Mouse (Mus musculus) C2C12 (cell line): Measurements from ENCODE around the gene Hoxd11. TPM values are rescaled to one million over a fixed set of nuclear protein-coding genes. Genes with fewer than 3 reads are reported as not detected.
A peak's percentile ranks its signal among the peaks of the same experiment; 100 is the strongest.

Source experiments
- H3K27me3 ChIP-seq: one replicate; pipeline ENCODE4 v1.6.1; 2011; ENCODE audit not compliant: control insufficient read depth, insufficient read depth, insufficient read length
- H3K36me3 ChIP-seq: one replicate; pipeline ENCODE4 v1.6.1; 2011; ENCODE audit not compliant: control insufficient read depth, insufficient read depth
- H3K4me3 ChIP-seq: one replicate; pipeline ENCODE4 v1.5.1; 2011; ENCODE audit warnings: mild to moderate bottlenecking, control low read depth; ENCODE audit not compliant: poor library complexity, insufficient read depth, severe bottlenecking
- H3K79me2 ChIP-seq: one replicate; pipeline ENCODE4 v1.6.1; 2011; ENCODE audit not compliant: control insufficient read depth, insufficient read depth
- H3K79me3 ChIP-seq: one replicate; pipeline ENCODE4 v1.6.1; 2011; ENCODE audit warnings: low read depth, control low read depth
- H3ac ChIP-seq: one replicate; pipeline ENCODE3; 2011; ENCODE audit warnings: low read depth; ENCODE audit not compliant: control insufficient read depth, insufficient read length
- CEBPB ChIP-seq: IDR thresholded peaks from one replicate; pipeline ENCODE4 v1.6.1; 2011; ENCODE audit warnings: low read depth, mild to moderate bottlenecking, control low read depth, moderate library complexity
- CTCF ChIP-seq: IDR thresholded peaks from one replicate; pipeline ENCODE4 v1.5.1; 2011; ENCODE audit not compliant: control insufficient read depth, insufficient read depth, insufficient read length
- FOSL1 ChIP-seq: IDR thresholded peaks from one replicate; pipeline ENCODE4 v1.8.0; 2011; ENCODE audit warnings: mild to moderate bottlenecking, low read length; ENCODE audit not compliant: poor library complexity, insufficient read depth, severe bottlenecking
- MAX ChIP-seq: IDR thresholded peaks from one replicate; pipeline ENCODE4 v1.6.1; 2011; ENCODE audit warnings: mild to moderate bottlenecking, control low read depth
- MYOD1 ChIP-seq: IDR thresholded peaks from one replicate; pipeline ENCODE4 v1.6.1; 2011; ENCODE audit warnings: low read depth; ENCODE audit not compliant: control insufficient read depth, insufficient read length
- MYOG ChIP-seq: IDR thresholded peaks from one replicate; pipeline ENCODE4 v1.6.1; 2011; ENCODE audit not compliant: control insufficient read depth, insufficient read length; ENCODE audit errors: extremely low read depth
- USF1 ChIP-seq: IDR thresholded peaks from one replicate; pipeline ENCODE4 v1.6.1; 2011; ENCODE audit warnings: low read depth, mild to moderate bottlenecking, control low read depth, moderate library complexity
- polyA plus RNA-seq: library from polyadenylated mRNA; unstranded; fragments of >200 nt; fragmentation: generic; extraction: Trizol; gene quantifications from one replicate; pipeline ENCODE4 v1.2.1, GENCODE M21; 2012; ENCODE audit warnings: missing spikeins

Hoxd11 gene
- polyA plus RNA-seq, 1 experiment = not detected

- Histone ChIP-seq H3K4me3 (no peak overlapping the region), H3K27me3 (peaks cover 38% of the 10 kb centered on the region)
Measured at GRCm38 (mm10) chr2:74714156-74714789, 34.9 kb downstream of the Hoxd11 start.

GRCm38 (mm10) chr2:74714881-74715280, 35.5 kb downstream of the Hoxd11 start:
- Histone ChIP-seq H3ac (no peak overlapping the region), H3K4me3 (no peak overlapping the region), H3K27me3 (peaks cover 36% of the 10 kb centered on the region), H3K79me3 (no peaks in the 10 kb centered on the region), H3K36me3 (no peaks in the 10 kb centered on the region), H3K79me2 (no peaks in the 10 kb centered on the region)
- TF ChIP-seq USF1 (no peak), FOSL1 (no peak), MYOG (no peak), MAX (no peak), MYOD1 (no peak), CEBPB (no peak), CTCF (no peak)

More at GRCm38 (mm10) chr2:74714156-74714789, 34.9 kb downstream of the Hoxd11 start:
- Histone ChIP-seq H3ac (no peak overlapping the region), H3K79me3 (no peaks in the 10 kb centered on the region), H3K79me2 (no peaks in the 10 kb centered on the region), H3K36me3 (no peaks in the 10 kb centered on the region)
- no peak for TF ChIP-seq CEBPB
- no peak for TF ChIP-seq MAX
- TF ChIP-seq MYOD1 = no peak
- no peak for TF ChIP-seq USF1
- no peak for TF ChIP-seq MYOG
- no peak for TF ChIP-seq CTCF
- TF ChIP-seq FOSL1 = no peak

- H3K27me3 ChIP-seq = peaks cover 36% of the 10 kb centered on the region
- H3K79me2 ChIP-seq = no peaks in the 10 kb centered on the region
- TF ChIP-seq CTCF (peak; percentile 76), MYOD1 (no peak)
- H3K4me3 ChIP-seq = no peak overlapping the region
- H3ac ChIP-seq = no peak overlapping the region
- H3K36me3 ChIP-seq = no peaks in the 10 kb centered on the region
- H3K79me3 ChIP-seq = no peaks in the 10 kb centered on the region
Measured at GRCm38 (mm10) chr2:74715504-74716241, 36.3 kb downstream of the Hoxd11 start.

- peaks cover 43% of the 10 kb centered on the region for H3K27me3 ChIP-seq
- no peaks in the 10 kb centered on the region for H3K36me3 ChIP-seq
- no peak overlapping the region for H3K4me3 ChIP-seq
- H3K79me3 ChIP-seq = no peaks in the 10 kb centered on the region
- no peak overlapping the region for H3ac ChIP-seq
- no peaks in the 10 kb centered on the region for H3K79me2 ChIP-seq
- TF ChIP-seq CEBPB = no peak
- TF ChIP-seq CTCF = no peak
Measured at GRCm38 (mm10) chr2:74720384-74720783, 41.0 kb downstream of the Hoxd11 start.

GRCm38 (mm10) chr2:74720955-74721491, 41.7 kb downstream of the Hoxd11 start:
- no peak for TF ChIP-seq CEBPB
- no peak for TF ChIP-seq MYOG
- TF ChIP-seq CTCF = no peak
- no peak for TF ChIP-seq MYOD1
- TF ChIP-seq MAX = no peak
- TF ChIP-seq USF1 = no peak
- TF ChIP-seq FOSL1 = no peak
- peaks cover 46% of the 10 kb centered on the region for H3K27me3 ChIP-seq
- H3K79me3 ChIP-seq = no peaks in the 10 kb centered on the region
- no peaks in the 10 kb centered on the region for H3K79me2 ChIP-seq
- H3ac ChIP-seq = no peak overlapping the region
- H3K4me3 ChIP-seq = no peak overlapping the region
- H3K36me3 ChIP-seq = no peaks in the 10 kb centered on the region
